In the genomic region with DNA sequence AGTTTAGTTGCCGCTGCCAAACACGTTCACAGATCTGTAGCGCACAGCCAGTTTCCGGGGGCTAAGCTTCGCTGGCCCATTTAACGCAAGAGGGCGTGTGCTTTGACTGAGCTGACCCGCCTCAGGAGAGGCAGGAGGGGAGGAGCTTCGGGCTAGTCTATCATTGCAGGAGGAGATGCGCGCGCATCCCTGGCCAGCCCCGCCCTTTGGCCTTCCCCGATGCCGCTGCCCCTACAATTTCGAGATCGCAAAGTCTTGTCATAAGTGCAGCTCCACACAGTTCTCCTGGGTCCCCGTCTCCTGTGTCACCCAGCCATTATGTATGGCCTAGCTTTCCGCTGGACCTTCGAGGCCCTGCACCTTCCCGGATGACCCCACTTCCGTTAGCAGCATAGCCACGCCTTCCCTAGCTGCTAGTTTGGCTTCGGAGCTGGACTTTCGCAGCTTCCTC, we compare ENCODE assay signal across 8 mouse cellular contexts. TPM values are rescaled to one million over a fixed set of nuclear protein-coding genes. Genes with fewer than 3 reads are reported as not detected.
DNase-seq lines count a peak whose midpoint lies in the region; ATAC-seq and TF ChIP-seq lines count a peak whose summit lies in the region.

A gene (minus strand): TSS at position 369 of the 451 bp plus-strand sequence.

- peaks cover 12% of the 10 kb centered on the region for H3K36me3 ChIP-seq in forebrain, embryonic 10.5 days (replicated peaks)
- H3K36me3 ChIP-seq in heart, embryonic 15.5 days, result peaks cover 4% of the 10 kb centered on the region; the same call in 1 of the 2 replicates
- H3K36me3 ChIP-seq in liver, embryonic 14.5 days (replicated peaks; ENCODE audit: control insufficient read depth, insufficient read depth, low read depth), result peaks cover 5% of the 10 kb centered on the region
- no peaks in the 10 kb centered on the region for H3K36me3 ChIP-seq in neural tube, embryonic 11.5 days (ENCODE audit: control insufficient read depth, insufficient read depth, low read length)
- H3K36me3 ChIP-seq in stomach, postnatal 0 days (ENCODE audit: control insufficient read depth, insufficient read depth, low read length), result no peaks in the 10 kb centered on the region

- peak; percentile 83 for DNase-seq in c-Kit-negative CD71-positive TER-119-positive erythroid progenitor cells, embryonic 14.5 days (ENCODE audit: low read depth, low spot score)
- peak; percentile 79 for DNase-seq in forebrain, embryonic 10.5 days (ENCODE audit: extremely low spot score, low spot score)
- peak; percentile 93 to 94 for DNase-seq in kidney, postnatal 25 days
- DNase-seq in liver, embryonic 14.5 days (ENCODE audit: low read depth in 3 of 3, low spot score in 3 of 3), result peak; percentile 76 to 82 (median 80)
- DNase-seq in neural tube, embryonic 11.5 days (ENCODE audit: low spot score), result peak; percentile 87
- DNase-seq in stomach, postnatal 0 days (ENCODE audit: low spot score), result peak; percentile 90

- H3K4me1 ChIP-seq in forebrain, embryonic 10.5 days, result peaks cover 10% of the 10 kb centered on the region
- 0 out of 2 replicates have a peak, but pooled peaks cover 2% of the 10 kb centered on the region for H3K4me1 ChIP-seq in heart, embryonic 15.5 days (replicated peaks)
- H3K4me1 ChIP-seq in liver, embryonic 14.5 days (replicated peaks; ENCODE audit: control insufficient read depth in 2 of 2, insufficient read depth in 2 of 2, low read length in 1 of 2), result peaks cover 19 to 37% of the 10 kb centered on the region in 2 experiments
- H3K4me1 ChIP-seq in neural tube, embryonic 11.5 days (ENCODE audit: control insufficient read depth, insufficient read depth, low read length), result no peaks in the 10 kb centered on the region
- no peaks in the 10 kb centered on the region for H3K4me1 ChIP-seq in stomach, postnatal 0 days (replicated peaks; ENCODE audit: control insufficient read depth, insufficient read depth)

- TF ChIP-seq CTCF in liver, embryonic 14.5 days (IDR thresholded peaks at IDR 0.05; ENCODE audit: low read depth), result peak; percentile 58
- peak; percentile 58 for TF ChIP-seq CTCF in stomach, postnatal 0 days (IDR thresholded peaks at IDR 0.05; ENCODE audit: low read depth)

- no peaks in the 10 kb centered on the region for H3K9me3 ChIP-seq in forebrain, embryonic 10.5 days
- no peaks in the 10 kb centered on the region for H3K9me3 ChIP-seq in heart, embryonic 15.5 days (replicated peaks)
- no peaks in the 10 kb centered on the region for H3K9me3 ChIP-seq in liver, embryonic 14.5 days (ENCODE audit: control insufficient read depth, low read length)
- H3K9me3 ChIP-seq in neural tube, embryonic 11.5 days (ENCODE audit: control insufficient read depth, low read length), result no peaks in the 10 kb centered on the region
- H3K9me3 ChIP-seq in stomach, postnatal 0 days (ENCODE audit: control insufficient read depth, low read length), result no peaks in the 10 kb centered on the region

- H3K4me3 ChIP-seq in forebrain, embryonic 10.5 days, result peak within 1 kb of the TSS; percentile 63
- H3K4me3 ChIP-seq in heart, embryonic 15.5 days, result peak within 1 kb of the TSS; percentile 66
- H3K4me3 ChIP-seq in liver, embryonic 14.5 days (ENCODE audit: insufficient read depth in 1 of 2, low read depth in 2 of 2, low read length in 2 of 2), result peak within 1 kb of the TSS; percentile 72 to 99
- H3K4me3 ChIP-seq in neural tube, embryonic 11.5 days (ENCODE audit: low read depth, low read length), result peak within 1 kb of the TSS; percentile 56
- H3K4me3 ChIP-seq in stomach, postnatal 0 days (ENCODE audit: low read depth, low read length), result peak within 1 kb of the TSS; percentile 48

- WGBS in forebrain, embryonic 10.5 days, result 22% methylated on average over 25 of the region's 25 CpGs
- WGBS in heart, embryonic 15.5 days, result 8% methylated on average over 25 of the region's 25 CpGs
- 15% methylated on average over 25 of the region's 25 CpGs for WGBS in liver, embryonic 14.5 days (ENCODE audit: insufficient replicate concordance)
- WGBS in neural tube, embryonic 11.5 days, result 20% methylated on average over 25 of the region's 25 CpGs
- WGBS in stomach, postnatal 0 days, result 8% methylated on average over 24 of the region's 25 CpGs

- H3K4me2 ChIP-seq in heart, embryonic 15.5 days, result peak within 1 kb of the TSS; percentile 69
- H3K4me2 ChIP-seq in liver, embryonic 14.5 days (ENCODE audit: low read depth), result peak within 1 kb of the TSS; percentile 83
- peak within 1 kb of the TSS; percentile 54 for H3K4me2 ChIP-seq in neural tube, embryonic 11.5 days (ENCODE audit: low read depth)
- peak within 1 kb of the TSS; percentile 61 for H3K4me2 ChIP-seq in stomach, postnatal 0 days (replicated peaks; ENCODE audit: low read depth)

- no peaks in the 10 kb centered on the region for H3K27me3 ChIP-seq in forebrain, embryonic 10.5 days (ENCODE audit: poor library complexity, severe bottlenecking)
- H3K27me3 ChIP-seq in heart, embryonic 15.5 days, result no peaks in the 10 kb centered on the region
- H3K27me3 ChIP-seq in liver, embryonic 14.5 days (ENCODE audit: control insufficient read depth, insufficient read depth, low read length), result no peaks in the 10 kb centered on the region
- H3K27me3 ChIP-seq in neural tube, embryonic 11.5 days (ENCODE audit: control insufficient read depth, insufficient read depth, low read length), result no peaks in the 10 kb centered on the region
- no peaks in the 10 kb centered on the region for H3K27me3 ChIP-seq in stomach, postnatal 0 days (ENCODE audit: control insufficient read depth, insufficient read depth, low read length)

- H3K27ac ChIP-seq in forebrain, embryonic 10.5 days, result peak within 1 kb of the TSS; percentile 83
- peak within 1 kb of the TSS; percentile 93 for H3K27ac ChIP-seq in heart, embryonic 15.5 days
- peak within 1 kb of the TSS; percentile 88 for H3K27ac ChIP-seq in liver, embryonic 14.5 days
- peak within 1 kb of the TSS; percentile 53 for H3K27ac ChIP-seq in neural tube, embryonic 11.5 days (ENCODE audit: low read depth, low read length)
- peak within 1 kb of the TSS; percentile 90 for H3K27ac ChIP-seq in stomach, postnatal 0 days (replicated peaks)

- peak; percentile 83 for ATAC-seq in CD4-positive, CD25-positive, alpha-beta regulatory T cell, adult 4 months
- ATAC-seq in heart, embryonic 15.5 days (replicated peaks; ENCODE audit: insufficient number of reproducible peaks, insufficient read depth, low FRiP score, low read depth), result peak; percentile 79
- peak; percentile 75 for ATAC-seq in liver, embryonic 14.5 days (ENCODE audit: insufficient read depth)
- peak; percentile 80 for ATAC-seq in neural tube, embryonic 11.5 days (ENCODE audit: insufficient read depth, low FRiP score, low TSS enrichment)
- ATAC-seq in stomach, postnatal 0 days (ENCODE audit: low FRiP score, low TSS enrichment), result peak; percentile 70

- H3K9ac ChIP-seq in heart, embryonic 15.5 days, result peak within 1 kb of the TSS; percentile 64
- peak within 1 kb of the TSS; percentile 73 for H3K9ac ChIP-seq in liver, embryonic 14.5 days (replicated peaks)
- H3K9ac ChIP-seq in neural tube, embryonic 11.5 days (ENCODE audit: low read length), result peak within 1 kb of the TSS; percentile 50
- H3K9ac ChIP-seq in stomach, postnatal 0 days (ENCODE audit: low read length), result peak within 1 kb of the TSS; percentile 69

- TF ChIP-seq EP300 in liver, embryonic 14.5 days (IDR thresholded peaks at IDR 0.05; ENCODE audit: low read depth), result no peak
- TF ChIP-seq EP300 in stomach, postnatal 0 days (optimal IDR thresholded peaks at IDR 0.05), result no peak

RNA-seq across cellular contexts. Expression of the gene that starts here (rescaled TPM):
- polyA plus RNA-seq in CD4-positive, CD25-positive, alpha-beta regulatory T cell, adult 4 months (2017; shearing (Covaris generic)), result 10 to 100 TPM; 33.3 to 41.4 TPM
- 53.5 and 55.3 TPM in 2 replicates for polyA plus RNA-seq in forebrain, embryonic 10.5 days (2016; fragmentation: Nextera tagmentation; extraction: Ambion mirVana)
- polyA plus RNA-seq in heart, embryonic 15.5 days (2015; fragmentation: Nextera tagmentation; extraction: Ambion mirVana), result 15.4 and 21.4 TPM in 2 replicates
- 26.3 and 28.7 TPM in 2 replicates for polyA plus RNA-seq in liver, embryonic 14.5 days (2012; rRNA removed)
- polyA plus RNA-seq in liver, embryonic 14.5 days (2014; fragmentation: Nextera tagmentation; extraction: Ambion mirVana), result 44.7 and 49.5 TPM in 2 replicates
- 59.4 and 60.7 TPM in 2 replicates for polyA plus RNA-seq in neural tube, embryonic 11.5 days (2014; fragmentation: Nextera tagmentation; extraction: Ambion mirVana)
- 83.7 and 90.3 TPM in 2 replicates for polyA plus RNA-seq in stomach, postnatal 0 days (2015; fragmentation: Nextera tagmentation; extraction: Ambion mirVana)

Comparison
In these comparisons a context has a peak if more than half of its experiments do, and no peak if none do; other contexts are left out.
1. Peak in every context shown above with its lines: DNase-seq, ATAC-seq, H3K4me3 ChIP-seq and H3K27ac ChIP-seq.